Mouse (Mus musculus) neural tube, embryonic 14.5 days (tissue): ENCODE data around the gene Iqgap1. TPM values are rescaled to one million over a fixed set of nuclear protein-coding genes. Genes with fewer than 3 reads are reported as not detected.

Source experiments
- ATAC-seq: fragments of 200-750 bp; cut with Nextera tagmentation; 2 replicates; pipeline ENCODE4 v1.8.0; 2017; ENCODE audit warnings: low read depth, mild to moderate bottlenecking, moderate TSS enrichment, moderate library complexity
- H3K27ac ChIP-seq: fragments of 300-500 bp; sonication (generic); 2 replicates; pipeline ENCODE4 v1.5.1; 2014; ENCODE audit warnings: low read depth, mild to moderate bottlenecking, control low read depth, low read length, moderate library complexity, mixed read lengths
- H3K27me3 ChIP-seq: fragments of 300-500 bp; sonication (generic); 2 replicates; pipeline ENCODE4 v1.6.1; 2014; ENCODE audit warnings: low read length; ENCODE audit not compliant: control insufficient read depth, insufficient read depth
- H3K36me3 ChIP-seq: fragments of 300-500 bp; sonication (generic); 2 replicates; pipeline ENCODE4 v1.6.1; 2014; ENCODE audit warnings: low read length, mixed read lengths; ENCODE audit not compliant: control insufficient read depth, insufficient read depth
- H3K4me1 ChIP-seq: fragments of 300-500 bp; sonication (generic); 2 replicates; pipeline ENCODE4 v1.6.1; 2014; ENCODE audit warnings: low read length; ENCODE audit not compliant: control insufficient read depth, insufficient read depth
- H3K4me2 ChIP-seq: fragments of 300-500 bp; sonication (generic); 2 replicates; pipeline ENCODE4 v1.6.1; 2014; ENCODE audit warnings: mild to moderate bottlenecking, low read depth, low read length, control low read depth
- H3K4me3 ChIP-seq: fragments of 300-500 bp; sonication (generic); 2 replicates; pipeline ENCODE4 v1.5.1; 2014; ENCODE audit warnings: low read depth, low read length, control low read depth, mixed read lengths
- H3K9ac ChIP-seq: fragments of 300-500 bp; sonication (generic); replicated peaks from 2 replicates; pipeline ENCODE4 v1.6.1; 2014; ENCODE audit warnings: low read depth, mild to moderate bottlenecking, control low read depth, low read length, mixed read lengths
- H3K9me3 ChIP-seq: fragments of 300-500 bp; sonication (generic); 2 replicates; pipeline ENCODE4 v1.6.1; 2016; ENCODE audit warnings: low read length; ENCODE audit not compliant: control insufficient read depth
- WGBS: fragments of 180-500 bp; shearing (Covaris S2); extraction: QIAGEN DNeasy Blood & Tissue Kit; methylation state at CpG from one replicate; pipeline ENCODE4 v1.1.7; 2014; 5-methylcytosine and 5-hydroxymethylcytosine counted together
- polyA plus RNA-seq: library from polyadenylated mRNA; unstranded; fragments of >200 nt; fragmentation: Nextera tagmentation; extraction: Ambion mirVana; gene quantifications from 2 replicates; pipeline ENCODE4 v1.2.1, GENCODE M21; 2014

The Iqgap1 gene
- 15.8 and 23.1 TPM in 2 replicates for polyA plus RNA-seq

DNA sequence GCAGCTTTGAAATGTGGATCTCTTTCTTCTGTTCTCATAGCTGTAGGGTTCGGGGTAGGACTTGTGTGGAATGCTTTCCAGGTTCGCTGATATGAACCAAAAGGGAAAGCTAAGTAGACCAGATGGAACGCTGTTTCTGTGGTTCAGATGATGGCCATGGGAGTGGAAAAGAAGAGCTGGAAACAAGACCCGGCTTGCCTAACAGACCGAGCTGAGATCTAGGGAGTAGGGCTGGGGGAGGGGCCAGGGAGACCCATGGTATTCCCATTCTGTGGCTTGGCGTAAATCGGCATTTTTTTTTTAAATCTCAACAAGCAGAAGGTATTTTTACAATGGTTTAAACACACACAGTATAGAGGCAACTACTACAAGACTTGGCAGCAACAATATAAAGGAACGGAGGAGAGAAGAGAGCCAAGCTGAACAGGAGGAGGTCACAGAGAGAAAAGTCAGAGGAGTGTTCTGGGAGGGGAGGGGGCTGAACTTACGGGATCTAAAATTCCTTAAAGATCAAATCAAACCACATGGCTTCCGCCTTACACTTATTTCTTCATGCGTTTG, at the start of gene Iqgap1:
Gene Iqgap1 (minus strand): TSS at position 132 of the 561 bp plus-strand sequence.
- 77% methylated on average over 11 of the region's 11 CpGs for WGBS

DNA sequence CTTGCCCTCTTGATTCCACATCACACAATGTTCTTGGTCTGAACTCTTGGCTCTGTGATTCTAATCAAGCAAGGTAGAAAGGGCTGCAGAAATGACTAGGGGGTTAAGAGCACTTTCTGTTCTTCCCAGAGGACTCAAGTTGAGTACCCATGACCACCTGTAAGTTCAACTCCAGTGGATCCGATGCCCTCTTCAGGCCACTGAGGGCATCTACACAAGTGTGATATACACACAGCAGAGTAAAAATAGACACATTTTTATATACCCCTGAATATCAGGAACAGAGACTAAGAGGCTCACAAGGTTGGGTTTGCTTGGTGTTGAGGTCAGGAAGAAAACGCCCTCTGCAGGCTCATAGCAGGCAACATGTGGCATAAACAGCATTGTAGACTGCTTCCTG, 47.9 kb upstream of the Iqgap1 start:
- Histone ChIP-seq H3K9me3 (no peaks in the 10 kb centered on the region), H3K9ac (no peak overlapping the region), H3K27me3 (no peaks in the 10 kb centered on the region), H3K4me1 (no peaks in the 10 kb centered on the region), H3K36me3 (peaks cover 42% of the 10 kb centered on the region), H3K27ac (no peak overlapping the region), H3K4me2 (no peak overlapping the region), H3K4me3 (no peak overlapping the region)
- no peak for ATAC-seq
- 92% methylated on average over 2 of the region's 2 CpGs for WGBS

More for the DNA sequence above, at the start of gene Iqgap1:
- Histone ChIP-seq H3K9me3 (no peaks in the 10 kb centered on the region), H3K27ac (no peak within 1 kb of the TSS), H3K4me3 (no peak within 1 kb of the TSS), H3K36me3 (no peaks in the 10 kb centered on the region), H3K27me3 (no peaks in the 10 kb centered on the region), H3K9ac (no peak within 1 kb of the TSS), H3K4me1 (no peaks in the 10 kb centered on the region), H3K4me2 (no peak within 1 kb of the TSS)
- no peak for ATAC-seq

DNA sequence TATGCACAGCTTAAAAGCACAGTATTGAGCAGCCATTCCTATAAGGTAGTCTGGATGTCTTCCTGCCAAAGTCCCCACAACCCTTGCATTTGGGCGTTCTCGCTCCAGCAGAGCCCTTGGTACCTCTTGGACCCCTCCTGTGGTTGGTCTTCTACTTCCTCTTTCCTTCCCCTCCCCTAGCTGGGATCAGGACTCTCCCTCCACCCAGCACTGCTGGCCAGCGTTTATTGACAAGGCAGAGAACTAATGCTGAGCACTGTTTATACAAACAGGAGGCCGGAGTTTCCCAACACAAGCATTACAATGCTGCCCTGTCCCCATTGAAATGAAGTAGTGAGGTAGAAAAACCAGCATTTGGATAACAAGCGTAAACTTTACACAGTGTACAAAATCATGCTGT, 47.3 kb upstream of the Iqgap1 start:
- Histone ChIP-seq H3K9me3 (no peaks in the 10 kb centered on the region), H3K36me3 (peaks cover 48% of the 10 kb centered on the region), H3K27ac (no peak overlapping the region), H3K27me3 (no peaks in the 10 kb centered on the region), H3K4me2 (no peak overlapping the region), H3K4me1 (no peaks in the 10 kb centered on the region), H3K4me3 (no peak overlapping the region), H3K9ac (no peak overlapping the region)
- WGBS, result 85% methylated on average over 5 of the region's 5 CpGs
- ATAC-seq, result no peak

DNA sequence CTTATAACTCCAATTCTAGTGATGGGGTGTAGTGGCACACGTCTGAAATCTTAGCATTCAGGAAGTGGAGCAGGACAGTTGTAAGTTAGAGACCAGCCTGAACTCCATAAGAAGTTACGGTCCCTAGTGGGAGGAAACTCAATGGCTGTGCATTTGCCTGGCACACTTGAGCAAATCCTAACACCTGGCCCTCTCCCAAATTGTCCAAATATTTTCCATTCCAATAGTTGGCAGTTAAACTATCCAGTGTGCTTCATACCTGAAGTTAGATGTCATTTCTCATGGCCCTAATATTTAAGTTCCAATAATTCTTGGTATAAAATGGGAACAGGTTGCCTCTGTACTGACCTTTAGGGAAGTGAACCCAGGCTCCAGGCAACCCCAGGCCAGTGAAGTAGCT, 42.9 kb upstream of the Iqgap1 start:
- H3K4me2 ChIP-seq, result no peak overlapping the region
- no peak overlapping the region for H3K27ac ChIP-seq
- WGBS, result 98% methylated on average over 2 of the region's 2 CpGs
- H3K9me3 ChIP-seq, result no peaks in the 10 kb centered on the region
- peaks cover 11% of the 10 kb centered on the region for H3K4me1 ChIP-seq
- H3K36me3 ChIP-seq, result peaks cover 44% of the 10 kb centered on the region
- ATAC-seq, result no peak
- no peak overlapping the region for H3K4me3 ChIP-seq
- H3K27me3 ChIP-seq, result no peaks in the 10 kb centered on the region
- no peak overlapping the region for H3K9ac ChIP-seq

DNA sequence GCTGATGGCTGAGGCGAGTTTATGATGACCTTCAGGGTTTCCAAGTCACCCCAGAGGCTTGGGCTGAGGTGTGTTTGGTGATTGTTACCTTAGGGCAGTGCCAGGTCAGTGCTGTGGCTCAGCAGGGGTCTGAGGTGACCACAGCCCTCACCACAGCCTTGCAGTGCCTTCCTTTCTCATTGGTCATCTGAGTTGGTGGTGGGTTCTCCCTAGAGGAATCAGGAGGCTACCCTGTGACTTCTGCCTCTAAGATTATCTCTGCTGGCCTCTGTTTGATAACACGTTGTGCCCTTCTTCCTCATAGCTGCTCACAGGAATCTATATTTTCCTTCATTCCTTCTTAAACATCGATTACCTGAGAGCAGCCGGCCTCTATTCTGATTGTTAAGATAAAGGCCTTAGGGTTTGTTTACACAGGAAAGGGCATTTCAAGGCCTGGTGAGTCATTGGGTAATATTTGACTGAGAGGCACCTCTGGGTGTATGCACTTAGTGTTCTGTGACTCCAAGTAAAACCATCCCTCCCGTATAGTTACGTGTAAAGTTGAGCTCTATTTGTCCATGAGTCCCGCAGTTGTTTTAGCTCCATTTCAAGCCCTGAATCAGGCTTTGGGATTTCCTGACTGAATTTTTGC, 40.9 kb upstream of the Iqgap1 start:
- no peak for ATAC-seq
- Histone ChIP-seq H3K9me3 (no peaks in the 10 kb centered on the region), H3K36me3 (peaks cover 50% of the 10 kb centered on the region), H3K9ac (no peak overlapping the region), H3K4me1 (peaks cover 27% of the 10 kb centered on the region), H3K4me3 (no peak overlapping the region), H3K4me2 (no peak overlapping the region), H3K27me3 (no peaks in the 10 kb centered on the region), H3K27ac (no peak overlapping the region)
- WGBS, result 87% methylated on average over 7 of the region's 7 CpGs

DNA sequence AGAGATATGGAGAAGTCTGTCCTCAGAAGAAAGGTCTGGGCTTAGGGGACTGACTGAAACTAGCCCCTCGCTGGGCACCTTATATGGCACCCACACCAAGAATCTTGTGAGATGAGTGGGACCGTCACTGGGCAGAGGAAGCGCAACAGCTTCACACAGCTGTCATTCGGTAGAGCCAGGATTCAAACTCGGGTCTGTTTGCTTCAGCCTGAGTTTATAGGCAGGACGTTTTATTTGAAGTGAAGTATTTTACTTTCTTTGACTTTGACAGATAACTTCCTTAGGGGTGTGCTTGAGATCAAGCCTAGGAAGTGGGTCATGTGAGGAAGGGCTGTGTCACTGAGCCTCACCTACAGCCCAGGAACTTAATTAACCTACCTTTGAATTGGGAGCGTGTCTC, 39.7 kb upstream of the Iqgap1 start:
- no peak overlapping the region for H3K4me2 ChIP-seq
- H3K4me1 ChIP-seq, result peaks cover 27% of the 10 kb centered on the region
- H3K9ac ChIP-seq, result no peak overlapping the region
- WGBS, result 90% methylated on average over 7 of the region's 7 CpGs
- no peaks in the 10 kb centered on the region for H3K9me3 ChIP-seq
- no peak overlapping the region for H3K27ac ChIP-seq
- no peak overlapping the region for H3K4me3 ChIP-seq
- H3K36me3 ChIP-seq, result peaks cover 44% of the 10 kb centered on the region
- no peak for ATAC-seq
- H3K27me3 ChIP-seq, result no peaks in the 10 kb centered on the region

DNA sequence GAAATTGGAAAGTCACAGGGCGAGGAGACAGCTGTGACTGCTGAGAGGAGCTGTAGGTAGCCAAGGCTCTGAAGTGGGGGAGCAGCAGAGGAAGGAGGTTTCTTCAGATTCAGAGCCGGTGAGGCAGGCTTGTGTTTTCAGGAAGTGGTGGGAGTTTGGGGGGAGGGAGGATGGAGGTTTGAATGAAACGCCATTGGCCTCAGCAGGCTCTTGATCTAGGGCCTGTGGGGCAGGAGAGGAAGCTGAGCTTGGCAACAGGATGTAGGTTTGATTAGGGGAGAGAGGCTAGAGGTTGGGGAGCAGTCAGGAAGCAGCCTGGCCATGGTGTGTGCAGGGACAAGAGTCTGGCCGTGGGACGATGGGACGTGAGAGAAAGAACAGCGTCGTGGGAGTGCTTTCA, 39.1 kb upstream of the Iqgap1 start:
- H3K27ac ChIP-seq, result no peak overlapping the region
- H3K4me3 ChIP-seq, result no peak overlapping the region
- H3K9ac ChIP-seq, result no peak overlapping the region
- WGBS, result 70% methylated on average over 8 of the region's 8 CpGs
- no peaks in the 10 kb centered on the region for H3K27me3 ChIP-seq
- peaks cover 27% of the 10 kb centered on the region for H3K4me1 ChIP-seq
- H3K36me3 ChIP-seq, result peaks cover 41% of the 10 kb centered on the region
- ATAC-seq, result no peak
- no peaks in the 10 kb centered on the region for H3K9me3 ChIP-seq
- no peak overlapping the region for H3K4me2 ChIP-seq

DNA sequence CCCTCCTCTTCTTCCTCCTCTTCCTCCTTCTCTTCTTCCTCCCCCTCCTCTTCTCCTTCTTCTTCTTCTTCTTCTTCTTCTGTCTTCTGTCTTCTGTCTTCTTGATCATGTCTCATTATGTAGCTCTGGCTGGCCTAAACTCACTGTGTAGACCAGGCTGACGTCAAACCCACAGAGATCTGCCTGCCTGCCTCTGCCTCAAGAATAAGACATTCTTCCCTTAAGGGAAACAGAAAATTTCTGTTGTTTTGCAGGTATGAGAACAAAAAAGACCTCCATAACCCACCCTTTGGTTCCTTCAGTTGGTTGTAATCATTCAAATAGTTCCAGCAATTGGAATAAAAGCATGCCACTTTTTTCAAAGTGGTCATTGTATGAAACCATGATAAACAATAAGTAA, 38.4 kb upstream of the Iqgap1 start:
- ATAC-seq, result no peak
- H3K4me1 ChIP-seq, result peaks cover 27% of the 10 kb centered on the region
- no peak overlapping the region for H3K9ac ChIP-seq
- H3K27ac ChIP-seq, result no peak overlapping the region
- no peak overlapping the region for H3K4me3 ChIP-seq
- no peaks in the 10 kb centered on the region for H3K9me3 ChIP-seq
- no peaks in the 10 kb centered on the region for H3K27me3 ChIP-seq
- H3K36me3 ChIP-seq, result peaks cover 37% of the 10 kb centered on the region; the same call in 1 of the 2 replicates
- H3K4me2 ChIP-seq, result no peak overlapping the region
- 89% methylated on average over 1 of the region's 1 CpGs for WGBS

DNA sequence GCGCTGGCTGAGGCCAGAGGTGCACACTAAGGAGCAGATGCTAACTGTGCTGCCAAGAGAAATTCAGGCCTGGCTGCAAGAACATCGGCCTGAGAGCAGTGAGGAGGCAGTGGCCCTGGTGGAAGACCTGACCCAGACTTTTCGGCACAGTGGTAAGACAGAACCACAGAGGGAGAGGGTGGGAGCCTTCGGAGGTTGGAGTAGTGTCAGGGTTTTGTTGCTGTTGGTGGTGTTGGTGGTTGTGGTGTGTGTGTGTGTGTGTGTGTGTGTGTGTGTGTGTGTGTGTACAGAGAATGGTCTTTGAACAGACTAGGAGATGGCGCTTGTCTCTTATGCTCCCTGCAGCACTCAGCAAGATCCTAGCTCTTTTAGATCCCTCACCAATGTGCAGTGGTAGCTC, 37.7 kb upstream of the Iqgap1 start:
- WGBS, result 89% methylated on average over 5 of the region's 5 CpGs
- H3K36me3 ChIP-seq, result peaks cover 33% of the 10 kb centered on the region; the same call in 1 of the 2 replicates

More for the DNA sequence above, 37.7 kb upstream of the Iqgap1 start:
- Histone ChIP-seq H3K9ac (0 out of 2 replicates have a peak overlapping the region, but pooled peaks have one; percentile 21), H3K9me3 (no peaks in the 10 kb centered on the region), H3K4me2 (peak overlapping the region; percentile 35; the same call in 1 of the 2 replicates), H3K4me1 (peaks cover 27% of the 10 kb centered on the region), H3K4me3 (0 out of 2 replicates have a peak overlapping the region, but pooled peaks have one; percentile 5), H3K27ac (no peak overlapping the region), H3K27me3 (no peaks in the 10 kb centered on the region)
- no peak for ATAC-seq
